ENCODE assay signal across 11 mouse cellular contexts in the genomic region with DNA sequence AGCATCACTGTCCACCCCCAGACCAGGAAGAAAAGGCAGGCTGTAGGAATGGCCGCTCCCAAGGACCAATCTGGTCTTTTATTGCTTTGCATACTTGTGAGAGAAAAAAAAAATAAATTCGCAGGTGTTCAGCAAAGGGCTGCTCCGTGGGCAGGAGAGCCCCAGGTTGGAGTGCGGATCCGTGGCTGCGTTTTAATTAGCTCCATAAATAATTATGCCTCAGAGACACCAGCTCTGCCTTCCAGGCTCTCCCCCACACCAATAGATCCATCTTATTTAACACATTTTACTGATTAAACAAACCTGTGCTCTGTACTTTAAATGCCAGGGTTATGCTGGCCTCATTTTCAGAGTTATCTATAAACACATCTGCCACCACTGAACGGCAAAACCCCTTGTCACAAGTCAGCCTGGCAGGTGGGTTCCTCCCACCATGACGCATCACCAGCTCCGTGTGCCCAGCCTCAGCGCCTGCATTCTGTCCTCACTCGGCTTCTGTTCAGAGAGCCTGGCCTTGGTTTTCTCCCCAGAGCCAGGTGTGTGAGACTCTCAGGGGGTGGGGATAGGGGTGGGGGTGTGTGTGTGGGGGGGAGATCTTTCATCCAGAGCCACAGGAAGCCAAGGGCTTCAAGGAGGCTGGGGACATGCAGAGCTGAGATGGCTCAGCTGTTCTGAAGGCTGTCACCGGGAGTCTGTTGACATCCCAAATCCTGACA.
DNase-seq lines count a peak whose midpoint lies in the region; ATAC-seq and TF ChIP-seq lines count a peak whose summit lies in the region.
"Had no signal": no experiment of that assay in that cellular context is flagged by ENCODE, and none has a peak within 500 bp of the region (broad histone marks: within the 10 kb centered on the region; RNA-seq: fewer than 3 reads in every experiment).

No protein-coding gene starts in this region.

- peaks cover 2% of the 10 kb centered on the region; the same call in 1 of the 2 replicates for H3K27me3 ChIP-seq in kidney, embryonic 14.5 days (ENCODE audit: control insufficient read depth, insufficient read depth, low read length)
- H3K27me3 ChIP-seq in forebrain, embryonic 15.5 days: peaks cover 7% of the 10 kb centered on the region; the same call in 1 of the 2 replicates
- peaks cover 6% of the 10 kb centered on the region; the same call in 1 of the 2 replicates for H3K27me3 ChIP-seq in liver, embryonic 15.5 days
- no peaks in the 10 kb centered on the region for H3K27me3 ChIP-seq in kidney, adult 2 months (replicated peaks; ENCODE audit: control insufficient read depth, insufficient read depth, low read length)

- TF ChIP-seq CTCF in kidney, adult 2 months (conservative IDR thresholded peaks at IDR 0.05; ENCODE audit: insufficient read depth, insufficient read length, low read depth, low read length): no peak

- 4% methylated on average over 12 of the region's 12 CpGs for WGBS in kidney, embryonic 14.5 days
- WGBS in forebrain, embryonic 15.5 days: 10% methylated on average over 12 of the region's 12 CpGs
- WGBS in liver, embryonic 15.5 days (ENCODE audit: insufficient replicate concordance): 11% methylated on average over 12 of the region's 12 CpGs
- WGBS in kidney, adult 2 months: 12% methylated on average over 12 of the region's 12 CpGs

- no peaks in the 10 kb centered on the region for H3K36me3 ChIP-seq in kidney, embryonic 14.5 days (ENCODE audit: control insufficient read depth, insufficient read depth, low read length)
- H3K36me3 ChIP-seq in forebrain, embryonic 15.5 days: no peaks in the 10 kb centered on the region
- H3K36me3 ChIP-seq in liver, embryonic 15.5 days (replicated peaks): no peaks in the 10 kb centered on the region
- H3K36me3 ChIP-seq in kidney, adult 2 months (ENCODE audit: control insufficient read depth, insufficient read depth, low read length): no peaks in the 10 kb centered on the region
- H3K36me3 ChIP-seq: G1E had no signal

- no peak for DNase-seq in kidney, postnatal 25 days
- peak; percentile 74 for DNase-seq in brain, adult 2 months (ENCODE audit: low read depth, low spot score)
- DNase-seq in adrenal gland, postnatal 10 days: no peak
- no peak for DNase-seq in kidney, adult 2 months
- DNase-seq: spleen, adult 18-20 months had no signal

- H3K27ac ChIP-seq in kidney, embryonic 14.5 days (ENCODE audit: low read depth, low read length): peak overlapping the region; percentile 83
- no peak overlapping the region for H3K27ac ChIP-seq in forebrain, embryonic 15.5 days (replicated peaks)
- no peak overlapping the region for H3K27ac ChIP-seq in liver, embryonic 15.5 days (replicated peaks)
- no peak overlapping the region for H3K27ac ChIP-seq in kidney, adult 2 months (ENCODE audit: insufficient read depth, low read depth, low read length)
- H3K27ac ChIP-seq: liver, embryonic 14.5 days had no signal

- no peak overlapping the region for H3K9ac ChIP-seq in kidney, embryonic 14.5 days (ENCODE audit: low read depth, low read length)
- 0 out of 2 replicates have a peak overlapping the region, but pooled peaks have one; percentile 40 for H3K9ac ChIP-seq in forebrain, embryonic 15.5 days (replicated peaks)
- H3K9ac ChIP-seq in liver, embryonic 15.5 days: no peak overlapping the region
- H3K9ac ChIP-seq: liver, embryonic 14.5 days had no signal

- no peaks in the 10 kb centered on the region for H3K9me3 ChIP-seq in kidney, embryonic 14.5 days (ENCODE audit: control insufficient read depth, low read length)
- H3K9me3 ChIP-seq in forebrain, embryonic 15.5 days: no peaks in the 10 kb centered on the region
- H3K9me3 ChIP-seq in liver, embryonic 15.5 days (replicated peaks): no peaks in the 10 kb centered on the region

- peaks cover 31% of the 10 kb centered on the region for H3K4me1 ChIP-seq in kidney, embryonic 14.5 days (ENCODE audit: control insufficient read depth, insufficient read depth, low read length)
- peaks cover 38% of the 10 kb centered on the region for H3K4me1 ChIP-seq in forebrain, embryonic 15.5 days
- H3K4me1 ChIP-seq in liver, embryonic 15.5 days (replicated peaks): no peaks in the 10 kb centered on the region
- H3K4me1 ChIP-seq in kidney, adult 2 months (ENCODE audit: control insufficient read depth, insufficient read depth, low read length): no peaks in the 10 kb centered on the region

- peak overlapping the region; percentile 43 for H3K4me3 ChIP-seq in kidney, embryonic 14.5 days (ENCODE audit: low read length)
- peak overlapping the region; percentile 37 for H3K4me3 ChIP-seq in forebrain, embryonic 15.5 days
- H3K4me3 ChIP-seq in liver, embryonic 15.5 days (replicated peaks): no peak overlapping the region
- H3K4me3 ChIP-seq in kidney, adult 2 months (ENCODE audit: insufficient read depth, low read depth, low read length): no peak overlapping the region

- peak overlapping the region; percentile 69 for H3K4me2 ChIP-seq in kidney, embryonic 14.5 days (replicated peaks; ENCODE audit: low read depth, low read length)
- peak overlapping the region; percentile 71 for H3K4me2 ChIP-seq in forebrain, embryonic 15.5 days (replicated peaks)
- peak overlapping the region; percentile 54 for H3K4me2 ChIP-seq in liver, embryonic 15.5 days

- peak; percentile 74 for ATAC-seq in kidney, embryonic 14.5 days (ENCODE audit: low FRiP score, low TSS enrichment)
- peak; percentile 34 for ATAC-seq in forebrain, embryonic 15.5 days (replicated peaks)
- ATAC-seq in liver, embryonic 15.5 days (ENCODE audit: insufficient read depth): no peak
- ATAC-seq in erythroblast, adult 5-6 weeks (replicated peaks; ENCODE audit: low FRiP score, poor library complexity, severe bottlenecking): no peak

- TF ChIP-seq POLR2A in kidney, adult 2 months (IDR thresholded peaks at IDR 0.05; ENCODE audit: low read depth, low read length): no peak

Comparison
In these comparisons a context has a peak if more than half of its experiments do, and no peak if none do; other contexts are left out.
1. H3K4me3 ChIP-seq: peak in kidney, embryonic 14.5 days (single experiment) and forebrain, embryonic 15.5 days (single experiment); none in liver, embryonic 15.5 days (single experiment) and kidney, adult 2 months (single experiment).
2. ATAC-seq: peak in kidney, embryonic 14.5 days (single experiment) and forebrain, embryonic 15.5 days (single experiment); none in liver, embryonic 15.5 days (single experiment) and erythroblast, adult 5-6 weeks (single experiment).
3. Peak in every context shown above with its lines, with median percentiles within 50 percentile points of each other: H3K4me2 ChIP-seq.